Mouse (Mus musculus) 3134 (cell line): ENCODE measurements around the gene Car11.
A peak's percentile ranks its signal among the peaks of the same experiment; 100 is the strongest.

Source experiments
- DNase-seq: peaks from one replicate; pipeline ENCODE4 v3.0.0-alpha.2; 2011; ENCODE audit warnings: low spot score; ENCODE audit not compliant: insufficient read length; ENCODE audit errors: extremely low read depth

Car11 gene

DNA sequence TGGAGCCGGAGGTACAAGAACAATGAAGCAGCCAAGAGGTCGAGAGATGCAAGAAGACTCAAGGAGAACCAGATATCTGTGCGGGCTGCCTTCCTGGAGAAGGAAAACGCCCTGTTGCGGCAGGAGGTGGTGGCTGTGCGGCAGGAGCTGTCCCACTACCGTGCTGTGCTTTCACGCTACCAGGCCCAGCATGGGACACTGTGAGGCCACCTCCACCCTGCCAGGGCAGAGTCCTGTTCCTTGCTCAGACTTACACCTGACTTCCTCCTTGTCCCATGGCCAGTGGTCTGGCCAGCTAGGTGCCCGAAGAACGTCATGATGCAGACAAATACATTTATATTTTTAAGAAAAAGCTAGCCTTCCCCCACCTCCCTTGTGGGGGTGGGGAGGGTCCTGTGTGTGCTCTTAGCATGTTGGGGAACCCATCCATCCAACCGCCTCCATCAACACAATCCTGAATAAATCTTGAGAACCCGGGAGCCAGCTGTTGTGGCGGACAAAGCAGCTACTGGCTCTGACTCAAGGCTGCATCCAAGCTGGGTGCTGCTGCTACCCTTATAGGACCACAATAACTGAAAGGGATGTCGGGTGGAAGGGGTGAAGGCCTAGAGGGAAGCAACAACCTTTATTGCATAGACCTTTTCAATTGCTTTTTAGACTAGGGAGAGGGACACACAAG lies 10.2 kb downstream of the Car11 start:
- DNase-seq, result no peak

DNA sequence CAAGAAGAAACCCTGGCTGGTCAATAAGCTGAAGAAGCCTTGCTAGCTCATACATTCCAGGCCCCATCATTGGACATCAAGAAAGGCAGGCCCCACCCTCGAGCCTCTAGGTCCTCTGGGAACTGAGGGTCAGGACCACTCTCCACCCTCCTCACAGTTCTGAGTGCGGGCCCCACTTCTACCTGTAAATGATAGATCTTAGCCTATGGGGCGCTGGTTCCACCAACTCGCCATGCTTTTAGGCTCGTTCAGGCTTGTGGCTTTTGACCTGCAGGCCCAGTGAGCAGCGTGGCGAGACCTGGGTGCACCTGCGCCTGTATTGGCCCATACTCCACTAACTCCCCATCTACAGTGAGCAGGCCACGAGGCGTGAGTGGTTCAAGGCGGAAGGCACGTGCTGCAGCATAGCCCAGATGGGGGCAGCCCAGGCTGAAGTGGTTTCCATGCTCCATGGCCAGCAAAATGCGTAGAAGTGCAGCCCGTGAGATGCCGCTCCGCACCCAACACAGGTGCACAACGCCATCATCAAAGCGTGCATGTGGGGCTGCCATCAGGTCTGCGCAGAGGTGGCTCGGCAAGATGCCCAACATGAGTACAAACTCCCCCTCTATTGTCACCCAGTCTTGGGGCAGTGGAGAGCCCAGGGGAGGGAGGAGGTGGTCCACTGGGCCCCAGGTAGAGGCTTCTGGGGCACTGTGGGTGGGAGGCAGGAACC lies 11.0 kb downstream of the Car11 start:
- DNase-seq, result no peak

DNA sequence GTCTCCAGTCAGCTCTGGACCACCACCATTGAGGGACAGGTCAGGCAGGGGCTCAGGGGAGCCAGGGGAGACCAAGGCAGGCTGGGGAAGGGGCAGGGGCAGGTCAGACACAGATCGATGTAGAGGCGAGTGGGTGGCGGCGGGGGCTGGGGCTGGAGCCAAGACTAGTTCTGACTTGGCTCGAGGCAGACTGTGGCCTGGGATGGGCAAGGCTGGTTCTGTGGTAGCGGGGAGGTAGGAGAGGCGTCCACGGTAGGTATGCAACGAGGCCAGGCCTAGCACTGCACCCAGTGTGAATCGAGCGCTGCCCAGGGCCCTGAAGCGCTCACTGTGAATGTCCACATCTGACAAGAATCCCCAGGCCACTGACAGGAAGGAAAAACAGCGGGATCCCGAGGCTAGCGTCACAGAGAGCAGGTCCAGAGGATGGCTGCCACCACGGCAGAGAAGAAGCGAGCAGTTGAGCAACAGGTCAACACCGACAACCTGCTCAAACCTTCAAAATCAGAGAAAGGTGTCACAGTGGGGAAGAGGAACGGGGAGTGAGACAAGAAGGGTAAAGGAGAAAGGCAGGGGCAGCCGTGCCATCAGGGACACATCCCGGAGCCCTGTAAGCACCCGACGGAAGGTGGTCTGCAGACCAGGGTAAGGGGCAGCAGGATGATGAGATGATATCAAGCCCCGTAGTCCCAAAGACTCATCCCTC lies 11.8 kb downstream of the Car11 start:
- DNase-seq, result no peak

DNA sequence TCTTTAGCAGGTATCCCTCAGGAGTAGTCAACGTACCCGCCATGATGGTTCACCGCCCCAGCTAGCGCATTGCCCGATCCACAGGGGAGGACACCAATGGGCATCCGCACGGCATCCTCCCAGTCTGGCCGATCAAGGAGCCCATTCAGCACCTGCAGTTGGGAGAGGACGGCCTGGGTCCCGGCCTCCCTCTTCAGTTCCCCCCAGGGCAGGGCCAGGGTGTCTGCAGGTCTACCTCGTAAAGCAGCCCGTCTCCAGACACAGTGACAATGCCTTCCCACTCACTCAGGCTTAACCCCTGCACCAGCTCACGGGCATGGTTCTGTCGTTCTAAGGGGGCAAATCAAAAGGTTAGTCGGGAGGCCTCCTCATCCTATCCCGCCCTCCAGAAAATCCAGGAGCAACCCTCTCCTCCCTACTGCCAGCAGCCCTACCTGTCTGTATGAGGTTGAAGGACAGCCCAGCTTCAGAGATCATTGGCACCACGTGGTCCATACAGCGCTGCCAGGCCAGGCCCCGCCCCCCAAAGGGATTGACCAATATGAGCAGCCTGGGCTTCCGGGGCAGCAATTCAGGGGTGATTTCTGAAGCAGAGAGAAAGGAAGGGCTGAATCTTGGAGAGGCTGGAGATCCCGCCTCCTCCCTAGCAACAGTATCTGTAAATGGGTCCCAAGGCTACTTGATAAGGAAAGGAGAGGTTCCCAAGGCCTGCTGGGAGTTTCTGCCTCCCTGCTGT lies 12.5 kb downstream of the Car11 start:
- DNase-seq, result no peak

DNA sequence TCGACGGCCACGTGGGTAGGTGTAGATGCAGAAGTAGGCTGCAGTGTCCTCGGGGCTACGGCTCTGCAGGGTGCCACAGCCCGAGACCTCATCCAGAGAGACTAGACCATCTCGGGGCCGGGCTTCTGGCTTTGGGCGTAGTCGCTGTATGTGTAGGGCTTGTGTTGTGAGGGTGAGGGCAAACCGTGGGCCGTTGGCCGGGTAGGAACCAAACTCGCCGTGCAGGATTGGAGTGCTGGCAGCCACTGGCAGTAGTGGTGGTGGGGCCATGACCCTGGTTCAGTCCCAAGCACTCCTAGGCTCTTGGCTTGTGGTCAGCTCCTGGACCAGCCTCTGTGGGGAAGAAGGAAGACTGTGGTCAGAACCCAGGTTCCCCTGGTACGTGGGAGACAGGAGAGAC lies 13.8 kb downstream of the Car11 start:
- no peak for DNase-seq

DNA sequence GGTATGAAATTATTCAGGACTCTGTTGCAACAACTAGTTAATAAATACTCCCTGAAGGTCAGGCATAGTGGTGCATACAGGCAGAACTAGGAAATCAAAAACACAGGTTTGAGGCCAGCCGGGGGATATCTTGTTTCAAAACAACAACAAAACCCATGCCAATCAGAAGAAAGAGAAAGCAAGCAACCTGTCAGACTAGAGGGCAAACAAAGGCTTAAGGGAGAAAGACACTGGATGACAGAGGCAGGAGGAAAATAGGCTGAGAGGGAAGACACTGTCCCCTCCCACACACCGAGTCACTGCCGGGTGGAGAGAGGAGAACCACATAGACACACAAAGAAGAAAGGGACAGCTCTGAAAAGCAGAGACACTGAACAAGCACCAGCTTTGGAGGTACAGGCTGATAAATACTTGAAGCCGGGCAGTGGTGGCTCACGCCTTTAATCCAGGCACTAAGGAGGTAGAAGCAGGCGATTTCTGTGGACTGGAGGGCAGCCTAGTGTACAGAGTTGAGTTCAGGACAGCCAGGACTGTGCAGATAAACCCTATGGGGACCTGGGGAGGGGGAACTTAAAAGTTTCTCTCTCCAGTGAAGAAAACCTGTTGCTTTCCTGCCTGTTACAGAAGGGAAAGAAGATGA lies 14.4 kb downstream of the Car11 start:
- no peak for DNase-seq

DNA sequence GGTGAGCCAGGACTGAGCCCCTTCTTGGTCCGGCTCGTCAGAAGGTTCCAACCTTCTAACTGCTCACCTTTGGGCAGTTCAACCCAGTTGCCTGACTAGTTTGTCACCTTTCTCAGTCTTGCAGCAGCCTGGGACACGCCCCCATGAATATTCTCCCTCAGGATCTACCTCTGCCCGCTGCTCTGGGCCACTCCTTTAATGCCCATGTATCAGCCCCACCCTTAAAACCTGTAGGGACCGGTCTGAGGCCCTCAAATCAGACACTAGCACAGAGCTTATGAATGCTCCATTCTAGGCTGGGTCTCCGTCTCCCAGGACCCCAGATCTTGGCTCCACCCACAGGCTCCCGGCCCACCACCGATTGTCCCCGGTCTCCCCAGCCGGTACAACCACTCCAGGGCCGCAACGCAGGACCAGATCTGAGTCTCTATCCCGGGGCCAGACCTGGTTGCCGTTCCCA lies 15.0 kb downstream of the Car11 start:
- no peak for DNase-seq

DNA sequence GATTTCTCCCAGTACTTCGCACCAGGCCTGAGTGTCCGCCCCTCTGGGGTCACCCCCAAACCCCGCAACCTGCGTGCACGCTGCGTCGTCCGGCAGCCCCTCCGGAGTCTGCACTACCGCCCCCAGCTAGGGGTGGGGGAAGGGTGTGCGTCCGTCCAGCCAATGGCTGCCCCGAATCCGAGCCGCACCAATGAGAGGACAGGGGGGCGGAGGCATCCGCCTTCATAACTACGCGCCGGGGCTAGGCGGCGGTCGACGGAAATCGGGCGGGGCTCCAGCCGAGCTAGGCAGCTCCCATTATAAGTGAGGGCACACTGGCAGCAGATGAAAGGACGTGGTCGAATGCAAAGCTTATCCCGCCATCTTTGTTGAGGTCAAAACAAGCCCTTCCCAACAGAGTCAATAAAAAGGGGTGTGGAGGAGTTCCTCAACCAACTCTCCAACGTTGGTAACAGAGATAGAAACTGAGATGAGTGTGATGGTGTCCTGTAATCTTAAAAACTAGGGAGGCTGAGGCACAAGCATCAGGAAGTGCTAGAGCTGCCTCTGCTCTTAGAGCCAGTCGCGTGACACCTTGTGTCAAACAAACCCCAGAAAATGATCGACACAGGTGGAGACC lies 15.6 kb downstream of the Car11 start, which contains the start of gene Rpl18:
Gene Rpl18 (plus strand): TSS at position 368 of the 619 bp plus-strand sequence.
- DNase-seq, result peak; percentile 93

DNA sequence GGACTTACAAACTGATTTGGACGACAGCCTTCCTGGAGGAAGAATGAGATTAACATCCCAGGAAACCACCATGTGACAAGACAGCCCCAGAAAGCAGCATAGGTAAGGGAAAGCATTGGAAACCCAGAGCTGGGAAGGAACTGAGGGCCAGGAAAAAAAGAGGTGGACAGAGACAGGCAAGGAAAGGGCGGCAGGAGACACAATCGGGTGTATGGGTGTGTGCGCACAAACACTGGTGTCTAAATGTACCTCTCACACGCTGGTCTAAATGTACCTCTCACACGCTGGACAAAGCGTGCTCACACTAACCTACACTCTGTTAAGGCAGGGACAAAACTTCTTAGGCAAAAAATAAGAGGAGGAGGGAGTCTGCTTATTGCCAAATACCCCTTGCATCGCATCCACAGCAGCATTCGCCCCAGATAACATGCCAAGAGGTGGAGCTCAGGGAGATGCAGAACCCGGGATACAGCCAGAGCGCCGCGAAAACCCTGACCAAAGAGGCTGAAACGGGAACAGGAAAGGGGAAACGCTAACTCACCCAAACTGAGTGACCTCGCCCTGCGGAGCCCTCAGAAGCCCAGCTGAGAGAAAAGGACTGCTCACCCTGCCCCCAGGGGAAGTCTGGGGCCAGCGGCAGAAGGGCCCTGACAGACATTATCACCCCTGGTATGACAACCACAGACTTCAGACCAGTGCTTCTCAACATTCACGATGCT lies 16.3 kb downstream of the Car11 start:
- no peak for DNase-seq

DNA sequence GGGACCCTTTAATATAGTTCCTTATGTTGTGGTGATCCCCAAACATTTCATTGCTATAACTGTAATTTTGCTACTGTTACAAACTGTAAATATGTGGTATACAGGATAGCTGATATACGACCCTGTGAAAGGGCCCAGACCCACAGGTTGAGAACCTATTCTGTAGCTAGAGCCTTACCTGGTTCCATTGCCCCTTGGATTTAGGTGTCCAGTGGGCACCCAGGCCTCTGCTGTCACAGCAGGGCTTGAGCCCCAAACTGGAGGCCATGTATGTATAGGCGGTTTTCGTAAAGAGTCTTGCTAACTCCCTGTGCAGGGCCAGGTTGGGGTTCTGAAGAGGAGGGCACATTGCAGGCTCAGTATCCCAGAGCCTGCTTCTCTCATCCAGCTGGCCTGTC lies 16.8 kb downstream of the Car11 start:
- DNase-seq, result no peak

DNA sequence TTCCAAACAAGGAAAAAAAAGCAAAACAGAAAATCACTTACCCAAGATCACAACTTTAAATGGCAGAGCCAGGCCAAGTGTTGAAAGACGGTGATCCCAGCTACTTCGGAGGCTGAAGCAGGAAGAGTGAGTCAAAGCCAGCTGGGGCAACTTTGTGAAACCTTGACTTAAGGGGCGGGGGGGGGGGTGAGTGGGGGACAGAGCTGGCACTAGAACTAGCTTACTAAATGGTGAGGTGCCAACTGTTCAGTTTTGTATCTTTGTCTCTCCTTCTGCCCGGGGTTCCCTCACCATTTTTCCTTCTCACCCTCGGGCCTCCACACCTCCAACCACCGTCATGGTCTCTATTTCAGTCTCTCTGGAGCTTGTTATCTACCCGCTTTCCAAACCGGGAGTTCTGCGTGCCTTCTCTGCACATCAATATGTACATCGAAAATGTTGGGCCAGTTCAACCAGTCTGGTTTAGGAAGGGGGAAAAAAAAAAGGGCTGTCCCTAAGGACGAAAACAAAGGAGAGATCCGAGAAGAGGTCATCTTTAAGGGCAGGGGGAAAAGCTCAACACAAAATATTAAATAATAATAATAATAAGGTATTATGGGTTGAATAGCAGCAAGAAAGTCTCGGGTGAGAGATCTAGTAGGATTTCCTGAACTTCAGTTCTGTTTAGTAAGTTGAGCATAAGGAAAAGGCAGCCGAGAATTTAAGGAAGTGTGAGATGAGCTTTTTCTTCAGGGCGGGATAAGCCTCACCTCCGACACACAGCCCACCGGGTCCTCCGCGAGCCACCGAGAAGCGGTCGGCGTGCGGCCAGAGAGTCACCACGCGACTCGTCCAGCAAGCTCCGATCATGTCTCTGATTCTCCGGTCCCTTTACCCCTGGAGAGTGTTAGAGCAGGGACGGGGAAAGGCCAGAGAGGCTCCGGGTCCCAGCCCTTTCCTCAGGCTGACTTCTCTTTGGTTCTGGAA lies 17.6 kb downstream of the Car11 start:
- DNase-seq, result no peak

DNA sequence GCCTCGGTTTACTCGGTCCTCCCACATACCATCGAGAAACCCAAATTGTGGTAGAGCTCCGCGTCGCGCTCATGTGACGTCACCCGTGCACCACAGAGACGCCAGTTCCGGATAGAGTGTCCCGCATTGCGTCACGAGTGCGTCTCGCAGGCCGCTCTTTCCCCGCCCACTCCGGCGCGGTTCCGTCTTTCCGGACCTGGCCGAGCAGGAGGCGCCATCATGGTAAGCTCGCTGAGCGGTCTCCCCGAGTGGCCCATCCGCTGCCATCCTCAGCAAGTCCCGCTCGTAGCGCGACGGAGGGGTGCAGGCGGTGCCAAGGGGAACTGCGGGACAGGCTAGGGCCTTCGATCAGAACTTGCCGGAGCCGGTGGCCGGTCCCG lies 18.3 kb downstream of the Car11 start, which contains the start of gene Sphk2:
Gene Sphk2 (minus strand): TSS at position 85 of the 380 bp plus-strand sequence.
- peak; percentile 95 for DNase-seq

DNA sequence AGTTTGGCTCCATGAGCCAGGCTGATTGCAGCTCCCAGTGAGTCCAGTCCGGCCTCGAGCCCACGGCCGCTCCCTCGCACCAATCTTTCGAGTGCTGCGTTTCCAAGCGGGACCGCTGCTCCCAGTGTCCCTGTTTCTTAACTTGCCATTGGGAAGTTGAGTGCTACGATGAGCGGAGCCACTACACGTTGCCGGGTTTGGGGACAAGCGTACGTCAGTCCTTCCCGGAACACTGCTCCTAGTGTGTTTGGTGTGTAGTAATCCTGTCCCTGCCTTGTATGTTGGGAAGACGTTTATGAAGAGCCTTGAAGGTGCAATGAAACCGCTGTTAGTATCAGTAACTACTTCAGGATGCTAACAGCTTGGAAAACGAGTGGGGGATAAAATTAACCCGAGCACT lies 18.7 kb downstream of the Car11 start:
- DNase-seq, result no peak

DNA sequence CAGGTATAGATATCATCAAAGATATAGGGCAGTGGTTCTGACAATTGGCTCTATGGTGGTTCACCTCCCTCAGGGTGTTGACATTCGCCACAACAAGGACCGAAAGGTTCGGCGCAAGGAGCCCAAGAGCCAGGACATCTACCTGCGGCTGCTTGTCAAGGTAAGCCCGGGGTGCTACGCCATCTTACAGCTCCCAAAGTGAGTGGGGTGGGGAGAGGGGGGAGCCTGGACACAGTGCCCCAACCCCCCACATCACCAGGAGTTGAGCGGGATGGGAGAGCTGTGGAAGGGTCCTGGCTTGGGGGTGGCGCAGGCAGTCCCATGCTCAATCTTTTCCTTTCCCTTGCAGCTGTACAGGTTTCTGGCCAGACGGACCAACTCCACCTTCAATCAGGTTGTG lies 19.5 kb downstream of the Car11 start:
- DNase-seq, result no peak

DNA sequence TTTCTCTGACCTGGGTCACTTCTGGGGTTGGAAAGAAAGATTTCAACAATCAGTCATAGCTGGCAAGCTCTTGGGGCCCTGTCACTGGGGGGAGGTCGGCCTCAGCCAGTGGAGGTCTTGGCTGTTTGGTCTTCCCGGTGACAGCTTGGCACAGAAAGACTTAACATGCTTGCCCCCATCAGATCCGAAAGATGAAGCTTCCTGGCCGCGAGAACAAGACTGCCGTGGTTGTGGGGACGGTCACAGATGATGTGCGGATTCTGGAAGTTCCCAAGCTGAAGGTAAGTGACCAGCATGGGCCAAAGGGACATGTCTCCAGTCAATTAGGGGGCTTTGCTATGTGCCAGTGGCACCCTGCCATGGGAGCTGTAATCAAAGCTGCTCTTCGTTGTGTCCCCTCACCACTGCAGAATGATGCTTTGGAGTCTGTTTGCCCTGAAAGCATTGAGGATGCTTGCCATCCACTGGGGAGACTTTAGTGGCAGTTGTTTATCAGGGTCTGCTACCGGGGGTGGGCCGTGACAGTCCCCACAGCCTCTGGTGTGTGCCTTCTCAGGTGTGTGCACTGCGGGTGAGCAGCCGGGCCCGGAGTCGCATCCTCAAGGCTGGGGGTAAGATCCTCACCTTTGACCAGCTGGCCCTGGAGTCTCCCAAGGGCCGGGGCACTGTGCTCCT lies 20.2 kb downstream of the Car11 start:
- DNase-seq, result no peak

DNA sequence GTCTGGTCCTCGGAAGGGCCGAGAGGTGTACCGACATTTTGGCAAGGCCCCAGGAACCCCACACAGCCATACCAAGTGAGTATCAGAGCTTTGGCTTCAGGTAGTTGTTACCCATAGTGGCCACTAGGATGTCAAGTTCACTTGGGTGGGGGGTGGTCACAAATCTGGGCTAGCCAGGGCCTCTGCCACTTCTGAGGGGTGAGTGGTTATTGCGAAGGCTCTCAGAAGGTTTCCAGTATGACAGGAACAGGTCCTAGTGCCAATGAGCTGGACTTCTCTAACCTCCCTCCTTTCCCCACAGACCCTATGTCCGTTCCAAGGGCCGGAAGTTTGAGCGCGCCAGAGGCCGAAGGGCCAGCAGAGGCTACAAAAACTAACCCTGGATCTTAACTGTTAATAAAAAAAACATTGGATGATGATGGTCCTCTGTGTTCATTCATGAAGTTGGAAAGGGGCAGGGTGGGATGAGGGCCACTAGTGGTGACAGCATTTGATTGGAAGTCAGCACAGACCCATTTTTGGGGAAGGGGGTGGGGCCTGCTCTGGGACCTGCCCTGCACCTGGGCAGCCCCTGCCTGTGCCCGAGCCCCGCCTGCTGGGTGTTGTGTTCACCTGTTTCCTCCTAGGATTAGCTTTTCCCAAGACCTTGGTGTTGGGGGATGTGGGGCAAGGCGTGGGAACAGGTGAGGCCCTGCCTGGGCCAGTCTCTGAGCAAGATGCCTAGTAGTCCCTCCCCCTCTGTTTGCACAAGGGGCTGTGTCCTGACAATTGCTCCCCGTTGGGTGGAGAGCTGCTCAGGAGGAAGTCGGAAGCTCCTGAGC lies 21.0 kb downstream of the Car11 start, which contains the start of gene Fam83e:
Gene Fam83e (plus strand): TSS at position 800 of the 821 bp plus-strand sequence.
- no peak for DNase-seq

DNA sequence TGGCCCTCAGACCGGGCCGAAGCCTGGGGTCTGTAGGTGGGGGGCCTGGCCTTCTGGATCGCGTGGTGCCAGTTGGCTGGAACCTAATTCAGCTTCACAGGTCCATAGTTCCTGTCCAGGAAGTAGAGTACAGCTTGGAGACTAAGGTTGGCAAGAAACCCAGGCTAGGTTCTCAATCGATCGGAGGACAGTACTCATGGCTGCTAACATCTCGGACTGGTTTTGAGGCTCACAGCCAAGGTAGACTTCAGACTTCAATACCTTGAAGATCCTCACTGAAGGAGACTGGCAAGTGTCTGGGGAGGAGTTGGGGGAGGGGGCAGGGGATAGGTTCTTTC lies 21.6 kb downstream of the Car11 start:
- no peak for DNase-seq
